Mouse (Mus musculus) cerebellum, adult (tissue): Measurements from ENCODE around the gene Kif14.
"Not testable (repeated sequence)": the region's sequence is repeated elsewhere in the genome, so short reads cannot be mapped to it uniquely, and the experiment has no call there.

Experiments
- ATAC-seq: cut with Nextera tagmentation; 2 replicates; pipeline ENCODE4 v1.9.2; 2017; ENCODE audit warnings: mild to moderate bottlenecking, moderate library complexity, mixed read lengths; ENCODE audit not compliant: insufficient number of reproducible peaks, low FRiP score, low TSS enrichment

The Kif14 gene

GRCm38 (mm10) chr1:136470471-136470870, 4.3 kb downstream of the Kif14 start:
- ATAC-seq, result no peak

- ATAC-seq, result no peak
Observed at GRCm38 (mm10) chr1:136491681-136492080, 25.5 kb downstream of the Kif14 start.

- ATAC-seq, result no peak
Observed at GRCm38 (mm10) chr1:136492232-136492631, 26.1 kb downstream of the Kif14 start.

GRCm38 (mm10) chr1:136499317-136499716, 33.2 kb downstream of the Kif14 start:
- no peak for ATAC-seq

GRCm38 (mm10) chr1:136502936-136503335, 36.8 kb downstream of the Kif14 start:
- ATAC-seq, result no peak

GRCm38 (mm10) chr1:136506255-136506654, 40.1 kb downstream of the Kif14 start:
- ATAC-seq, result not testable (repeated sequence)

- no peak for ATAC-seq
Observed at GRCm38 (mm10) chr1:136512317-136512716, 46.2 kb downstream of the Kif14 start.

- ATAC-seq, result no peak
Observed at GRCm38 (mm10) chr1:136513181-136513580, 47.0 kb downstream of the Kif14 start.

GRCm38 (mm10) chr1:136518699-136519356, 52.7 kb downstream of the Kif14 start:
- no peak for ATAC-seq

- no peak for ATAC-seq
Observed at GRCm38 (mm10) chr1:136521363-136521937, 55.3 kb downstream of the Kif14 start.

GRCm38 (mm10) chr1:136524917-136525316, 58.8 kb downstream of the Kif14 start:
- peak; percentile 63; the same call in 1 of the 2 replicates for ATAC-seq

- ATAC-seq, result no peak
Observed at GRCm38 (mm10) chr1:136525818-136526217, 59.7 kb downstream of the Kif14 start.

- no peak for ATAC-seq
Observed at GRCm38 (mm10) chr1:136527163-136527562, 61.0 kb downstream of the Kif14 start.

- no peak for ATAC-seq
Observed at GRCm38 (mm10) chr1:136532556-136532955, 66.4 kb downstream of the Kif14 start.

GRCm38 (mm10) chr1:136536947-136537346, 70.8 kb downstream of the Kif14 start:
- no peak for ATAC-seq

GRCm38 (mm10) chr1:136538247-136538646, 72.1 kb downstream of the Kif14 start:
- no peak for ATAC-seq

GRCm38 (mm10) chr1:136540407-136540895, 74.3 kb downstream of the Kif14 start:
- no peak for ATAC-seq

GRCm38 (mm10) chr1:136541618-136542376, 75.7 kb downstream of the Kif14 start:
- no peak for ATAC-seq

- ATAC-seq, result no peak
Observed at GRCm38 (mm10) chr1:136543920-136544319, 77.8 kb downstream of the Kif14 start.

- ATAC-seq, result no peak
Observed at GRCm38 (mm10) chr1:136547068-136547467, 80.9 kb downstream of the Kif14 start.

- ATAC-seq, result no peak
Observed at GRCm38 (mm10) chr1:136550285-136550684, 84.1 kb downstream of the Kif14 start.
